Mouse (Mus musculus) intestine, embryonic 15.5 days (tissue): ENCODE results near the gene Lix1. TPM values are rescaled to one million over a fixed set of nuclear protein-coding genes. Genes with fewer than 3 reads are reported as not detected.

ENCODE experiments used
- ATAC-seq: fragments of 200-750 bp; cut with Nextera tagmentation; 2 replicates; pipeline ENCODE4 v1.8.0; 2017; ENCODE audit warnings: moderate TSS enrichment, moderate library complexity
- H3K27ac ChIP-seq: fragments of 300-500 bp; sonication (generic); 2 replicates; pipeline ENCODE4 v1.5.1; 2015; ENCODE audit warnings: mild to moderate bottlenecking, inconsistent platforms
- H3K27me3 ChIP-seq: fragments of 300-500 bp; sonication (generic); replicated peaks from 2 replicates; pipeline ENCODE4 v1.6.1; 2015; ENCODE audit warnings: inconsistent platforms
- H3K36me3 ChIP-seq: fragments of 300-500 bp; sonication (generic); 2 replicates; pipeline ENCODE4 v1.6.1; 2015; ENCODE audit warnings: inconsistent platforms
- H3K4me1 ChIP-seq: fragments of 300-500 bp; sonication (generic); replicated peaks from 2 replicates; pipeline ENCODE4 v1.6.1; 2015; ENCODE audit warnings: inconsistent platforms
- H3K4me2 ChIP-seq: fragments of 300-500 bp; sonication (generic); replicated peaks from 2 replicates; pipeline ENCODE4 v1.6.1; 2015; ENCODE audit warnings: mild to moderate bottlenecking, inconsistent platforms
- H3K4me3 ChIP-seq: fragments of 300-500 bp; sonication (generic); replicated peaks from 2 replicates; pipeline ENCODE4 v1.5.1; 2015; ENCODE audit warnings: inconsistent platforms
- H3K9ac ChIP-seq: fragments of 300-500 bp; sonication (generic); 2 replicates; pipeline ENCODE4 v1.6.1; 2015; ENCODE audit warnings: inconsistent platforms
- H3K9me3 ChIP-seq: fragments of 300-500 bp; sonication (generic); 2 replicates; pipeline ENCODE4 v1.6.1; 2016; ENCODE audit warnings: inconsistent platforms
- WGBS: fragments of 180-500 bp; shearing (Covaris S2); methylation state at CpG from one replicate; pipeline ENCODE4 v1.1.7; 2015; 5-methylcytosine and 5-hydroxymethylcytosine counted together
- polyA plus RNA-seq: library from polyadenylated mRNA; unstranded; fragments of >200 nt; fragmentation: Nextera tagmentation; extraction: Ambion mirVana; gene quantifications from 2 replicates; pipeline ENCODE4 v1.2.1, GENCODE M21; 2015

The Lix1 gene
- polyA plus RNA-seq, 1 experiment from 2014 or later = 4.7 TPM

DNA sequence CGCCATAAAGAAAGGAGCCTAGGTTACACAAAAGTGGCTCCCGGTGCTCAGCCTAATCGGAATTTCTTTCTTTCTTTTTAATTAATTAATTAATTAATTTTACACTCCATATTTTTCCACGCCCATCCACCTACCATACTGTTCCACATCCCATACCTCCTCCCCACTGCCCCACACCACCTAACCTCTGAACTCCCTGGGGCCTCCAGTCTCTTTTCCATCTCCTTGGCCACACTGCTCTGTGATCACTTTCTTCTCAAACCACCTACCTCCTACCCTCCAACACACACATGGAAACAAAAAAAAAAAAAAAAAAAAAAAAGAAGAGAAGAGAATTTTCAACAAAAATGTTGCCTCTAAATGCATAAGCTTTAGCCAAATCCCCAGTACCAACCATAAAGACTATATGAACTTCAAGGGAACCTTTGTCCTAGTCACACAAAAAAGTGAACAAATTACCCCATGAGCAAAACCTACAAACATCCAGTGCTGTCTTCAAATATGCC lies 22.9 kb downstream of the Lix1 start:
- WGBS = 76% methylated on average over 4 of the region's 4 CpGs
- Histone ChIP-seq H3K36me3 (no peaks in the 10 kb centered on the region), H3K27me3 (no peaks in the 10 kb centered on the region), H3K4me3 (no peak overlapping the region), H3K4me2 (no peak overlapping the region), H3K27ac (no peak overlapping the region), H3K9me3 (no peaks in the 10 kb centered on the region), H3K4me1 (no peaks in the 10 kb centered on the region), H3K9ac (no peak overlapping the region)
- ATAC-seq = no peak

DNA sequence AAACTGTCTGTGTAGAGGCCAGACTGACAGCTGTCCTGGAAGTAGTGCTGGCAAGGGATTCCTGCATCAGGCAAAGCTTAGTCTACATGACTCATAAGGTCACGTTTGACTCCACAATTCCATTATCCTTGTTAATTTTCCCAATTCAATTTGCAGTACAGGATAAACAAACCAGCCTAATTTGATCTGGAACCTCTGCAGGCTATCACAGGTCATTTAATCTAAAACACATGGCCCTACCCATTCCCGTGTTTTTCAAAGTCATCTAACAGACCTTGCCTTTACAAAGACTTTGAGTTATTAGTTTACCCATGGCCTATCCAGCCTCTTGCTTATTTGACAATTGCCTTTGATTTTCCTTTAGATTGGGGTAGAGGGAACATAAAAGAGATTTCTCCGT lies 23.4 kb downstream of the Lix1 start:
- Histone ChIP-seq H3K27me3 (no peaks in the 10 kb centered on the region), H3K4me3 (no peak overlapping the region), H3K27ac (no peak overlapping the region), H3K4me2 (no peak overlapping the region), H3K4me1 (no peaks in the 10 kb centered on the region), H3K9ac (no peak overlapping the region), H3K9me3 (no peaks in the 10 kb centered on the region), H3K36me3 (no peaks in the 10 kb centered on the region)
- WGBS = 37% methylated on average over 3 of the region's 3 CpGs
- ATAC-seq = no peak

DNA sequence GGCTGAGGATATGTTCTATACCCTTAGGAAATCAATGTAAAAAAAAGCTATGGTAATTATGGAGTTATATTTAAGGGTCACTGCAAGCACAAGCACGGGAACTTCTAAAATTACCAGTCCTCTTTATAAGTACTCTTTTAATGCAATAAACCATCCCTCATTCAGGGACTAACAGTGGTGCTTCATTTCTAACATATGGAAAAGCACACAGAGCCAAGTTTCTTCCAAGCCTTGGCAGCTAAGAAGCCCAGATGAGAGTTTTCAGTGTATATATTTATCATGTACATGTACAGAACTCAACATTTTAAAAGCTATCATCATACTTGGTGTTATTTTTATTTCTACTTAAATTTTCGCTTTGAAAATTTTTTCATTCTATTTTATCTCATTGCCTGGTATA lies 26.4 kb downstream of the Lix1 start:
- ATAC-seq = no peak
- Histone ChIP-seq H3K36me3 (no peaks in the 10 kb centered on the region), H3K4me3 (no peak overlapping the region), H3K27me3 (no peaks in the 10 kb centered on the region), H3K27ac (no peak overlapping the region), H3K9ac (no peak overlapping the region), H3K4me1 (no peaks in the 10 kb centered on the region), H3K4me2 (no peak overlapping the region), H3K9me3 (no peaks in the 10 kb centered on the region)
- 55% methylated on average over 2 of the region's 2 CpGs for WGBS

DNA sequence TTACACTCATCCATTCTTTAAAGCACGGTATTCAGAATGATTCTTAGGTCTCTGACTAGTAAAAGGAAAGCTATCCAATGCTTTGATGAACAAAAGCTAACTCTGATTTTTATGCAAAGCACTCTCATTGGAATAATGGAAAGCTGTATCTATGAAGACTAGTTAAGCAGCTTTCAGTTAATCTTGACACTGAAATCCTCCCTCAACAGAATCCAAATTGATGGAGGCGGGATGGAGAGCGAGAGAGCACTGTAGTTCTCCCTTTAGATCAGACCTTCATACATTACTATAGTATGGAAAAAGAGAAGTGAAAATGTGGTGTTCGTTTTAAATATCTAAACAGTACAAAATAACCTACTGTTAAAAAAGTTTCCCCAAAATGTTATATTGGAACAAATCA lies 31.2 kb downstream of the Lix1 start:
- ATAC-seq = no peak
- H3K36me3 ChIP-seq = no peaks in the 10 kb centered on the region
- H3K9ac ChIP-seq = no peak overlapping the region
- H3K4me3 ChIP-seq = no peak overlapping the region
- no peak overlapping the region for H3K4me2 ChIP-seq
- 82% methylated on average over 4 of the region's 4 CpGs for WGBS
- no peaks in the 10 kb centered on the region for H3K9me3 ChIP-seq
- H3K27me3 ChIP-seq = no peaks in the 10 kb centered on the region
- no peak overlapping the region for H3K27ac ChIP-seq
- no peaks in the 10 kb centered on the region for H3K4me1 ChIP-seq

DNA sequence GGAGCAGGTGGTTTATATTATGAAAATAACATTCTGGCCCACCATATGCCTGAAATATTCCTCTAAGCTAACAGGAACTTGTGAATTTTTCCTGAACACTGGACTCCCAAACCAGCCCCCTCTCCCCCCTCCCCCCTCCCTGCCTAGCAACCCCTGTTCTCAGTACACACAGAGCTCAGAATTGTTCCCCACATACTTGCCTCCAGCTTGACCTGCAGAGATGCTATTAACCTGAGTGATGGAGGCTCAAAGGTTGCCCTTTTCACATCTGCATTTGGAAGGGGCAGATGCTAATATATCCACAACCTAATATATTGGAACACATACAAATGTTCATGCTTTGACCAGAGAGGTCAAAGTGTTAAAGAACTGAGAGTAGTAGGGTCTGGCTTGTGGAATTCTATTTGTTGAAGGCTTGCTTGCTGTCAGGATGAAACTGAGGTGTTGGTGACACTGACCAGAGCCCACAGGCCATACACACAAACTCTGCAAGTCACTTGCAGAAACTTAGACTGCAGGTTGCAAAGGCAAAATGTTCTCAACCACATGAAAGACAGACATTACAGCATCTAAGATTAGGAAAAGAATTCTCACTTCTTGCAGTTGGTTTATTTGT lies 36.2 kb downstream of the Lix1 start:
- Histone ChIP-seq H3K27me3 (no peaks in the 10 kb centered on the region), H3K4me1 (no peaks in the 10 kb centered on the region), H3K9me3 (no peaks in the 10 kb centered on the region), H3K4me2 (no peak overlapping the region), H3K27ac (no peak overlapping the region), H3K4me3 (no peak overlapping the region), H3K36me3 (no peaks in the 10 kb centered on the region), H3K9ac (no peak overlapping the region)
- no peak for ATAC-seq

DNA sequence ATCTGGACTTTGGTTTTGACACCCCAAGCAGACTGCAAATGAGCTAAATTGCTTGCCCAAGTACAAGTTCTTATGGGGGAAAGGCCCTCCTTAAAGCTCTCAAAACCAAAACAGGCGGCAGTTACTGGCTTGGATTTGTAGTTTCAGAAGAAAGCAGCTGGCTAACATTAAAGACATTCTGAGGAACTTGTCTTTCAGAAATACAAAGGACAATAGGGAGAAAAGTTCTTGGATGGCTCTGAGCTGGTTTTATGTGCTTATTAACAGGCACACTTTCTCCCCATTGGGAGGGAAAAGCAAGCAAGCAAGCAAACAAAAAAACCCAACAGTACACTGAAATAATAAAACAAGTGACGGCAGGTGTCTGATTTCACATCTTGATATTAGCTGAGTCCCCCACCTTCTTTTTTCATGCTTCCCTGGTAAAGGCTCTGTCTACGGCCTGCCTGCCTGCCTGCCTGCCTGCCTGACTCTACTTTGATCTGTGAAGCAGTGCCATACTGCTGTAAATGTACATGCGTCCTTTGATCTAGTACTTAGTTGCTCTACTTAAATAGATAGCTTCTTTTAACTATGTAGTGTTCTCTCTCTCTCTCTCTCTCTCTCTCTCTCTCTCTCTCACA lies 39.5 kb downstream of the Lix1 start:
- Histone ChIP-seq H3K9me3 (no peaks in the 10 kb centered on the region), H3K36me3 (no peaks in the 10 kb centered on the region), H3K4me3 (no peak overlapping the region), H3K4me1 (no peaks in the 10 kb centered on the region), H3K4me2 (no peak overlapping the region), H3K27me3 (no peaks in the 10 kb centered on the region), H3K27ac (no peak overlapping the region), H3K9ac (no peak overlapping the region)
- 53% methylated on average over 4 of the region's 4 CpGs for WGBS
- no peak for ATAC-seq

DNA sequence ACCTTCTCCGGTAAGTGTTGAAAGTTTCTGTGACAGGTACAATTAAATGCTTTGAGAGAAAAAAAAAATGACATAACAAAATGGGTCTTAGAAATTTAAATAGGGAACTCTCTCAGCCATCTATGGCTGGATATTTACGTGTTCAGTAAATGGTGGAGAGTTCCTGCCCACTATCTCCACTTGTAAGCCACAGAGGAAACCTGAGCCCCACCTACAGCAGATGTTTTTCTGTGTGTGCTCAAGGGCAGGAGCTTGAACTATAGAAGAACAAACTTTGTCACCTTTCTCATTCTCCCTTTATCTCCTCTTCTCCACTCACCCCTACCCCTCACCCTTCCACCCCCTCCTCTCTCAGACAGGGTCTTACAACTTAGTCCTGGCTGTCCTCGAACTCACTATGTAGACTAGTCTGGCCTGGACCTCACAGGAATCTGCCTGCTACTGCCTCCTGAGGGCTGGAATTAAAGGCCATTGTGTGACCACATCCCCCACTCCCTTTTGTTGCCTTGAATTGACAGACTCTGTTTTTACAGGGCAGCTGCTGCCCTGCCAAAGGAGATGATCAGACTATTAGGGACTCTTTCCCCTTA lies 41.9 kb downstream of the Lix1 start:
- Histone ChIP-seq H3K4me1 (peaks cover 6% of the 10 kb centered on the region; the same call in 1 of the 2 replicates), H3K27ac (no peak overlapping the region), H3K36me3 (no peaks in the 10 kb centered on the region), H3K9me3 (no peaks in the 10 kb centered on the region), H3K4me2 (no peak overlapping the region), H3K27me3 (no peaks in the 10 kb centered on the region), H3K4me3 (no peak overlapping the region), H3K9ac (no peak overlapping the region)
- no peak for ATAC-seq
- WGBS = 61% methylated on average over 3 of the region's 3 CpGs

DNA sequence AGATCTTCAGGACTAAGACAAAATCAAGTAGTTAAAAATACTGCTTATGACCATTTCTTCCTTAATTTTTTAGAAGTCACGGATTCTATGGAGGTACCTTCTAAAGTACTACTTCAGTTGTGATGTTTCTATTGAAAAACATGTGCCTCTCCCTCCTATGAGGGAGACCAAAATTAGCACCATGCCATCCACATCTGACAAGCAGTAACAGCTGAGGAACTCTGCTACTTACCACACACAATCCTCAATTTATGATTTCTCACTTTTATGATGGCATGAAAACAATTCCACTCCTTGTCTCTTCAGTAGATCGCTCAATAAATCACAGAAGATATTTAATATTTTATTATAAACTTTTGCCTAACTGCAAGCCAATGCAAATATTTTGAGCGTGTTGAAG lies 44.2 kb downstream of the Lix1 start:
- 84% methylated on average over 3 of the region's 3 CpGs for WGBS
- no peak for ATAC-seq
- peaks cover 6% of the 10 kb centered on the region; the same call in 1 of the 2 replicates for H3K4me1 ChIP-seq
- H3K9me3 ChIP-seq = no peaks in the 10 kb centered on the region
- no peaks in the 10 kb centered on the region for H3K36me3 ChIP-seq
- no peaks in the 10 kb centered on the region for H3K27me3 ChIP-seq
- no peak overlapping the region for H3K4me2 ChIP-seq
- H3K27ac ChIP-seq = no peak overlapping the region
- no peak overlapping the region for H3K4me3 ChIP-seq
- H3K9ac ChIP-seq = no peak overlapping the region

DNA sequence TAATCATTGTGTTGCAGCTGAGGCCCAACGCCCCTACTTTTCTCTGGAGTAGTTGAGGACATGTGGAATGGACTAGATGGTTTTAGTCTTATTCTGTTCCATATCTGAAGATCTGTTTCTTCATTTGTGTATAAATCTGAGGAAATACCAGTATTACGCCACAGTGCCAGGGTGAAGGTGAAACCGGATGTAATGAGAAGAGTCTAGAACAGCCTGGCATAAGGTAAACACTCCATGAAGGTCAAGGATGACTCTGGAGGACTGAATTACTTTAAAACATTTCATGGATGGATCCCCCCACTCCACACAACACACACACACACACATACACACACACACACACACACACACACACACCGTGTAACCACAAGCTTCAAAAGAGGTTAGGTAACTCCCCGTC lies 45.3 kb downstream of the Lix1 start:
- H3K4me3 ChIP-seq = no peak overlapping the region
- H3K27ac ChIP-seq = no peak overlapping the region
- no peak for ATAC-seq
- H3K27me3 ChIP-seq = no peaks in the 10 kb centered on the region
- WGBS = 67% methylated on average over 5 of the region's 5 CpGs
- H3K9ac ChIP-seq = no peak overlapping the region
- no peak overlapping the region for H3K4me2 ChIP-seq
- H3K36me3 ChIP-seq = no peaks in the 10 kb centered on the region
- peaks cover 6% of the 10 kb centered on the region; the same call in 1 of the 2 replicates for H3K4me1 ChIP-seq
- no peaks in the 10 kb centered on the region for H3K9me3 ChIP-seq

DNA sequence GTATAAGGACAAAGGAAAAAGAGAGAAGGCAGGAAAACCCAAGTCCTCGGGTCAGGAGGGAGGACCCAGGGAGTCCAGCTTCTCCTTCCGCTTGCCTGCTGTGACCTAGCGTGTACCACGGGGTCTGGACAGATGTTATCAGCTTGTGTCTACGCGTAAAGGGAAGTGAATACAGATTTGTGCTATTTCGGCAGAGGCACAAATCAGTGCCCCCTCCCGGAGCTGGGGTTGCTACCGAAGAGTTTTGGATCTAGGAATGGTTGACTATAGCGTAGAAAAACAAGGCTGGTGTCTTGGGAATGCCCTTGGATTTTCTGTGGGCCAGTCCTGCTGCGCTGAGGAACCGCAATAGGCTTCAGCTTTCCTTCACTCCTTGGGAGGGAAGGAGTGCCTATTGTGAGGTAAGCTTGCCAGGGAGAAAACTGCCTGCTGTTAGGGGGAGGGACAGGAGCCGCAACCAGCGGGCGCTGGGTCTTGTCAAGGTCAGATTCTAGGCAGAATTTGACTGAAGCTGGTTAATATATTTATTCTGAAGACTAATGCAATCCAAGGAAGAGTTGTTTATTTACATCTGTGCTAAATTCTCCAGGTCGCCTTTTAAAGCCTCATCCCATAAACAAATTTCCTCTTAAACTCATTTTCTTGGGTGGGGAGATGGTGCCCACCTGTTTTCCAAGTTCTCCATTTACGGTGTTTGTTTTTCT lies 46.4 kb downstream of the Lix1 start:
- Histone ChIP-seq H3K9me3 (no peaks in the 10 kb centered on the region), H3K27me3 (no peaks in the 10 kb centered on the region), H3K4me2 (peak overlapping the region; percentile 63), H3K4me1 (peaks cover 6% of the 10 kb centered on the region; the same call in 1 of the 2 replicates), H3K27ac (no peak overlapping the region), H3K4me3 (peak overlapping the region; percentile 29), H3K9ac (peak overlapping the region; percentile 34; the same call in 1 of the 2 replicates), H3K36me3 (no peaks in the 10 kb centered on the region)
- ATAC-seq = peak; percentile 93
- WGBS = 3% methylated on average over 17 of the region's 17 CpGs

DNA sequence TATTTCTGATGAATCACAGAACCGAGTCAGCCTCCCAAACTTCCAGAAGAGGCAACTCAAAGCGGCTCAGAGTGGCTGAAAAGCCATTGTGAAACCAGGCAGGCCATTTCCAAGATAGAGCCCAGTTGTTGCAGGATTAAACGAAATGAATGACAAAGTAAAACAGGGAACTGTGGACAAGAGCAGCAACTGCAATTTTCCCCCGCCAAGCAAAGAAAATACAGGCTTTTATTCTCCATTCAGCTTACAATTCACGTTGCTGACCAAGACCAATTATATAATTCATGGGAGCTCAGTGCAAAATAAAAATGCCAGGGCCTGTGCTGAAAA lies 46.9 kb downstream of the Lix1 start:
- Histone ChIP-seq H3K4me1 (peaks cover 6% of the 10 kb centered on the region; the same call in 1 of the 2 replicates), H3K27ac (no peak overlapping the region), H3K9ac (no peak overlapping the region), H3K36me3 (no peaks in the 10 kb centered on the region), H3K9me3 (no peaks in the 10 kb centered on the region), H3K27me3 (no peaks in the 10 kb centered on the region), H3K4me3 (no peak overlapping the region), H3K4me2 (peak overlapping the region; percentile 63)
- ATAC-seq = no peak
- 16% methylated on average over 5 of the region's 5 CpGs for WGBS

DNA sequence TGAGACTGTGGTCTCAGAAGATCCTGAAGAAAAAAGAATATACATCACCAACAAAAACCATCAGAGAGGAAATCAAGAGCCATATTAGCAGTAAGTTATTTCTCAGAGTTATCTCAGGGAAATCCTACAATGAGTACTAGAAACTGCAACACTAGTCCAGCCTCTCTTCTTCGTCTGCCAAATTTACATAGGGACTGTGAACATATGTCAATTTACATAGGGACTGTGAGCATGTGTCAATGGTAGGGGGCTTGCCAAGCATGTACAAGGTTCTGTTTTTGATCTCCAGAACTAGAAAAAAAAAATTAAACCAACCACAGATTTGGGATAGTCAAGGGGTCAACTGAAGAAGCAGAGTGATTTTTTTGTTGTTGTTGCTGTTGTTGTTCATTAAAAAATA lies 48.6 kb downstream of the Lix1 start:
- Histone ChIP-seq H3K4me3 (no peak overlapping the region), H3K9me3 (no peaks in the 10 kb centered on the region), H3K4me2 (no peak overlapping the region), H3K4me1 (peaks cover 6% of the 10 kb centered on the region; the same call in 1 of the 2 replicates), H3K36me3 (no peaks in the 10 kb centered on the region), H3K9ac (no peak overlapping the region), H3K27ac (no peak overlapping the region), H3K27me3 (no peaks in the 10 kb centered on the region)
- WGBS = 80% methylated on average over 1 of the region's 1 CpGs
- ATAC-seq = no peak
